Mouse (Mus musculus): ENCODE data around the gene Ldha. TPM values are rescaled to one million over a fixed set of nuclear protein-coding genes. Genes with fewer than 3 reads are reported as not detected.

The Ldha gene
- polyA plus RNA-seq, 1 experiment from 2014 or later = 1,620 TPM

DNA sequence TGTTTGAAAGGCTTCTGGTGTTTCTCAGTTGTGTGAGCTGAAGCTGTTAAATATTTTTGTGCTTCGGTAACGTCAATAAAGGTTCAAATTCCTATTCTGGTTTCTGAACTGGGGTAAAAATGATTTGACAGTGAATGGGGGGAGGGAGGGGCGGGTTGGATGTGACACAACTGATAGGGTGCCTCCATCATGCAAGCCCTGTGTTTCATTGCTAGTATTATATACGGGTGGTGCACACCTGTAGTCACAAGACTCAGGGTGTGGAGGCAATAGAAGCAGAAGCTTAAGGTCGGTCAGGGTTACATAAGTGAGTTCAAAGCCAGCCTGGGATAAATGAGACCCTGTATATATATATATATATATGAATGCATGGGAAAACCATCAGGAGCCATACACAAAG is 1.4 kb upstream of the Ldha start:
- no peak overlapping the region for H3K4me3 ChIP-seq (replicated peaks)
- peak overlapping the region; percentile 87 for H3K27ac ChIP-seq
- peaks cover 8% of the 10 kb centered on the region; the same call in 1 of the 2 replicates for H3K27me3 ChIP-seq
- H3K9me3 ChIP-seq (replicated peaks) = no peaks in the 10 kb centered on the region
- H3K4me1 ChIP-seq = peaks cover 49% of the 10 kb centered on the region
- H3K4me2 ChIP-seq = no peak overlapping the region
- H3K9ac ChIP-seq = no peak overlapping the region
- WGBS = 86% methylated on average over 5 of the region's 5 CpGs
- ATAC-seq (replicated peaks; ENCODE audit: low FRiP score) = no peak
- no peaks in the 10 kb centered on the region for H3K36me3 ChIP-seq

DNA sequence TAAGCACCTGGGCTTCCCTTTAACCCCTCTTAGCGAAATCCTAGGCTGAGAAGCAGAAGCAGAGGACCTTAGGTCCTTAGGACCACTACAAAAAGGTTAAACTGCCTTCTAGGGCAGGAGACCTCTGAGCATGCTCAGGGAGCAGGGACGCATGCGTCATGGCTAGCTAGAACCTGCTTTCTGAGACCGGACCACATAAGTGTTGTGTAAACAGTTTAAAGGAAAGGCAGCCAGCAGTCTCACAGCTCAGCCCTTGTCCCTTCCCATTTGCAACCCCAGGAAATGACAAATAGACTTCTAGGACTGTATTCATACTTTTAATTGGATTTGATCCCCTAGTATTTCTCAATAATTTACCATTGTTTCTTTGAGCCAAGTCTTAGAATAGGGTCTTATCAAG is 949 bp upstream of the Ldha start:
- Histone ChIP-seq H3K27me3 (peaks cover 8% of the 10 kb centered on the region; the same call in 1 of the 2 replicates), H3K9ac (no peak overlapping the region), H3K4me1 (peaks cover 50% of the 10 kb centered on the region), H3K36me3 (no peaks in the 10 kb centered on the region), H3K4me2 (no peak overlapping the region), H3K4me3 (replicated peaks) (no peak overlapping the region), H3K9me3 (replicated peaks) (no peaks in the 10 kb centered on the region), H3K27ac (peak overlapping the region; percentile 87; the same call in 1 of the 2 replicates)
- WGBS = 67% methylated on average over 4 of the region's 4 CpGs
- no peak for ATAC-seq (replicated peaks; ENCODE audit: low FRiP score)

DNA sequence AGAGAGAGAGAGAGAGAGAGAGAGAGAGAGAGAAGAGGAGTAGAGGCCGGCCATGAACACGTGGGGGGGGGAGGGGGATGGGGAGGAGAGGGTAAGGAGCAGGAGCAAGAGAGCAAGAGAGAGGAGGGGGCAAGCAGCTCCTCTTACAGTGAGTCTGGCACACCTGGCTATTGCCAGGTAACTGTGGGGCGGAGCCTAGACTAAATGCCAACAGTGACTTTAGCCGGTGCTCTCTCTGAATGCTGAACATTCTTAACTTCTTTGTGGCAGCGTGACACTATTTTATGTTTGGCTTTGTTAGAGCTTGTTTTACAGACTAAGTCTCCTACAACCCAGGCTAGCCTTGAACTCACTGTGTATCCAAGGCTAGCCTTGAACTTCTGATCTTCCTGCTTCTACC is 1.0 kb downstream of the Ldha start:
- peaks cover 2% of the 10 kb centered on the region; the same call in 1 of the 2 replicates for H3K36me3 ChIP-seq
- H3K4me1 ChIP-seq = peaks cover 51% of the 10 kb centered on the region

DNA sequence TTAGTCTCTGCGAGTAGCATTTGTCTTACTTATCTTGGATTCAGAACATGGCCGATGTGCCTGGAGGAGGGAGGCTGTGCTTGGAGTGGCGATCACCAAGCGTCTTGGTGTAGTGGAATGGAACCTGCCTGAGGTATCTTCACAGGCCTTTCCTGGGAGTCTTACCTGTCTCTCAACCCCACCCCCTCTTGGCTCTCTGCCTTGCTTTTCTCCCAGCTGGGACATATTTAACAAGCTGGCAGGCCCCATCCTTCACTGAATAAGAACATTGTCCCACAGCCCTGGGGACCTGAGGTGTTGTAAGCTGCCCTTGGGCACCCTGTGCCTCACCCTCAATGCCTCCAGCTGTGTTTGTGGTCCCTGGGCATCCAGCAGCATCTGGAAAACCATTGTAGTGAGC is 2.3 kb downstream of the Ldha start:
- H3K9me3 ChIP-seq (replicated peaks) = no peaks in the 10 kb centered on the region
- no peak overlapping the region for H3K9ac ChIP-seq
- H3K36me3 ChIP-seq = peaks cover 14% of the 10 kb centered on the region
- no peak overlapping the region for H3K27ac ChIP-seq
- 83% methylated on average over 4 of the region's 4 CpGs for WGBS
- H3K4me2 ChIP-seq = no peak overlapping the region
- no peak overlapping the region for H3K4me3 ChIP-seq (replicated peaks)
- ATAC-seq (replicated peaks; ENCODE audit: low FRiP score) = no peak
- peaks cover 43% of the 10 kb centered on the region for H3K4me1 ChIP-seq
- H3K27me3 ChIP-seq = peaks cover 8% of the 10 kb centered on the region; the same call in 1 of the 2 replicates

More for the DNA sequence above, 1.0 kb downstream of the Ldha start:
- Histone ChIP-seq H3K9me3 (replicated peaks) (no peaks in the 10 kb centered on the region), H3K27ac (no peak overlapping the region), H3K4me2 (no peak overlapping the region), H3K27me3 (peaks cover 8% of the 10 kb centered on the region; the same call in 1 of the 2 replicates), H3K9ac (no peak overlapping the region), H3K4me3 (replicated peaks) (no peak overlapping the region)
- WGBS = 43% methylated on average over 5 of the region's 5 CpGs
- no peak for ATAC-seq (replicated peaks; ENCODE audit: low FRiP score)

DNA sequence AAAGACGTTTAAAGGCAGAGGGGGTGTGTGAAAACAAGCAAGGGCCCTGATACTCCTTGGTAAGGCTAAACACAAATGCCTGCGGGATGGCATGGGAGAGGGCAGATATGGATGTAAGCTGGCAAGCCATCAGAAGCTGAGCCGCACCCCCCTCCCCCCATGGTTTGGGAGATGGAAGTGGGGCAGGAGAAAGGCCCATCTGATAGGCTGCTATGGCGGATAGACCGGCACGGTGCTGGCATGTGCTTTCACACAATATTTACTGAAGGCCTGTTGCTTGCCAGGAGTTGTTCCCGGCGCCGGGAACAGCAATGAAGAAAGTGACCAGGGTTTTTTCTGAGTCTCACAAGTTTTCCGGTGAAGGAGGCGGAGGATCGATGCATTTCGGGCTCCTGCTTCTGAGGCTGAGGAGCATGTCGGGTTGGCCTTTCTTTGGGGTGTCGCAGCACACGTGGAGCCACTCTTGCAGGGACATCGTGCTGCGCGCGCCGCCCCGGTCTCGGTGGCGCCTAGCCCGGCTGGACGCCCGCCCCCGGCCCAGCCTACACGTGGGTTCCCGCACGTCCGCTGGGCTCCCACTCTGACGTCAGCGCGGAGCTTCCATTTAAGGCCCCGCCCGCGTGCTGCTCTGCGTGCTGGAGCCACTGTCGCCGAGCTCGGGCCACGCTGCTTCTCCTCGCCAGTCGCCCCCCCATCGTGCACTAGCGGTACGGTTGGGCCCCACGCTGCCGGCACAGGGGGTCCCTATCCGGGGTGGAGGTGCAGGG is 4.1 kb downstream of the Ldha start:
- Histone ChIP-seq H3K4me1 (peaks cover 25% of the 10 kb centered on the region), H3K27me3 (peaks cover 8% of the 10 kb centered on the region; the same call in 1 of the 2 replicates), H3K4me3 (replicated peaks) (peak overlapping the region; percentile 75), H3K9me3 (replicated peaks) (no peaks in the 10 kb centered on the region), H3K36me3 (peaks cover 32% of the 10 kb centered on the region), H3K27ac (peak overlapping the region; percentile 94), H3K9ac (peak overlapping the region; percentile 87), H3K4me2 (peak overlapping the region; percentile 79)
- ATAC-seq (replicated peaks; ENCODE audit: low FRiP score) = peak; percentile 93
- under 1% methylated on average over 51 of the region's 51 CpGs for WGBS

DNA sequence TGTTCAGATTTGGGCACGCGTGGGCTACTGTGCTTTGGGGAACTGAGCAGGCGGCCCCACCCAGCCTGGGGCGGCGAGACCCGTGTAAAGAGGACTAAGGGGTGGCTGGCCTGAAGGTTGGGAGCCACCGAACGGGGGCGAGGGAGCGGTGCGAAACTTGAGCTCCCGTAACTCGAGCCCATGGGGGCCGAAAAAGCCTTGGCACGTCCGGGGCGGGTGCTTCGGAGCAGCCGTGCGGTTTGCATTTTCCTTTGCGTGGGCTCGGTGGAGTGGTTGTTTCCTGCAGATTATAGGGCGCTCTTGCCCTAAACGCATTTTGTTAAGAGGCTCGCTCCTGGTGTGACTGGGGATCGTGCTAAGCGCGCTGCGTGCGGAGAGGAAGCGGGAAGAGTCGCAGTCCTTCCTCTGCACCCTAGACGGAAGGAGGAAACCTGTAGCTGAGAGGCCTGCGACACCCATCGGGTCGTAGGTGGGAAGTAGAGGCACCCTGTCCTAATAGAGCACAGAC is 4.8 kb downstream of the Ldha start:
- ATAC-seq (replicated peaks; ENCODE audit: low FRiP score) = no peak; the same call in none of the 2 replicates
- Histone ChIP-seq H3K27me3 (0 out of 2 replicates have a peak, but pooled peaks cover 3% of the 10 kb centered on the region), H3K4me2 (peak overlapping the region; percentile 79), H3K27ac (peak overlapping the region; percentile 94), H3K36me3 (peaks cover 39% of the 10 kb centered on the region), H3K4me1 (peaks cover 25% of the 10 kb centered on the region), H3K9me3 (replicated peaks) (no peaks in the 10 kb centered on the region), H3K4me3 (replicated peaks) (peak overlapping the region; percentile 75), H3K9ac (peak overlapping the region; percentile 87)
- under 1% methylated on average over 36 of the region's 36 CpGs for WGBS

- H3K4me3 ChIP-seq (replicated peaks) = peak overlapping the region; percentile 75
- H3K4me2 ChIP-seq = peak overlapping the region; percentile 79
- H3K27me3 ChIP-seq = 0 out of 2 replicates have a peak, but pooled peaks cover 3% of the 10 kb centered on the region
- H3K9ac ChIP-seq = peak overlapping the region; percentile 87
- peaks cover 45% of the 10 kb centered on the region for H3K36me3 ChIP-seq
- H3K27ac ChIP-seq = peak overlapping the region; percentile 94
- no peaks in the 10 kb centered on the region for H3K9me3 ChIP-seq (replicated peaks)
- peak; percentile 31 for ATAC-seq (replicated peaks; ENCODE audit: low FRiP score)
- H3K4me1 ChIP-seq = peaks cover 20% of the 10 kb centered on the region
- WGBS = under 1% methylated on average over 28 of the region's 28 CpGs
These were observed 5.4 kb downstream of the Ldha start for GRCm38 (mm10) chr7:46846486-46847244.

DNA sequence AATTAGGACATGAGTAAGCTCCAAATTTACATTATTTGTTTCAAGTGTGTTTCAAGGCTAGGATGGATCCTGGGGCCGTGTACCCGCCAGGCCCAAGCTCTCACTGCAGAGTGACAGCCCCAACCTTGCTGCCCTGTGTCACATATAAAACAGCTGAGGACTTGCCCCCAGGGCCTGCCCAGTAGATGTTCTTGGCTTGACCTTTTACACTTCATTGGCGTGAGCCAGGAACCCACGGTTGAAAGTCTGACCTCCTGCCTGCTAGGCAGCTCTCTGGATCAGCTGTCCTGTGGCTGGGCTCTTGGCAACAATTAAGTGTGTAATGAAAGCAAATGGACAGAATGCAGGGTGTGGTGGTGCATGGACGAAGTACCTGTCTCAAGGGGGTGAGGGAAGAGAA is 8.0 kb downstream of the Ldha start:
- 73% methylated on average over 5 of the region's 5 CpGs for WGBS
- no peak overlapping the region for H3K9ac ChIP-seq
- H3K4me3 ChIP-seq (replicated peaks) = no peak overlapping the region
- peaks cover 20% of the 10 kb centered on the region for H3K4me1 ChIP-seq
- no peak overlapping the region for H3K4me2 ChIP-seq
- no peaks in the 10 kb centered on the region for H3K27me3 ChIP-seq
- peaks cover 71% of the 10 kb centered on the region for H3K36me3 ChIP-seq
- no peak for ATAC-seq (replicated peaks; ENCODE audit: low FRiP score)
- H3K27ac ChIP-seq = no peak overlapping the region
- no peaks in the 10 kb centered on the region for H3K9me3 ChIP-seq (replicated peaks)

DNA sequence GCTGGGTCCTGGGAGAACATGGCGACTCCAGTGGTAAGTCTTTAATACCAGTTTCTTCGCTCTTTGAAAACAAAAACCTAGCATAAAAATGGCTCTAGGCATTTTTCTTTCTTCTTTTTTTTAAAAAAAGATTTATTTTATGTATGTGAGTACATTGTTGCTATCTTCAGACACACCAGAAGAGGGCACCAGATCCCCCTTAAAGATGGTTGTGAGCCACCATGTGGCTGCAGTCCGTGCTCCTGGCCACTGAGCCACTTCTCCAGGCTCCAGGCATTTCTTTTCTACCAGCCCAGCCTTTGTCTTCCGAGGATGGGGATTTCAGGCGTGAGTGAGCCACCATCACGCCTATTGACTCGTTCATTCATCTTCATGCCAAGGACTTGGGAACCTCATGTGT is 9.8 kb downstream of the Ldha start:
- Histone ChIP-seq H3K4me1 (peaks cover 12% of the 10 kb centered on the region), H3K4me2 (no peak overlapping the region), H3K27ac (no peak overlapping the region), H3K36me3 (peaks cover 88% of the 10 kb centered on the region), H3K9me3 (replicated peaks) (no peaks in the 10 kb centered on the region), H3K9ac (no peak overlapping the region), H3K4me3 (replicated peaks) (no peak overlapping the region), H3K27me3 (no peaks in the 10 kb centered on the region)
- WGBS = 86% methylated on average over 7 of the region's 7 CpGs
- ATAC-seq (replicated peaks; ENCODE audit: low FRiP score) = no peak

DNA sequence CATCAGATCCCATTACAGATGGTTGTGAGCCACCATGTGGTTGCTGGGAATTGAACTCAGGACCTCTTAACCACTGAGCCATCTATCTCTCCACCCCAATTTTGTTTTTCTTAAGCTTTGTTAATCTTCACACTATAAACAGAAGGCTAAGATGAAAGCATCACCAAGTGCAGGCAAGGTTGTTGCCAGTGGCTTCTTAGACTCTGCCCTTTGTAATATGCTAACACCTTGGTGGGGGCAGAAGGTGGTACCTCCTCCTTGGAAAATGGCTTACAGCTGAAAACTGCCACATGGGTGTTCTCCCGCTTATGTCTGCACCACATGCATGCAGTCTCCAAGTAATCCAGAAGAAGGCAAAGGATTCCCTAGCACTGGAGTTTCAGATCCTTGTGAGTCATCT is 11.4 kb downstream of the Ldha start:
- peaks cover 2% of the 10 kb centered on the region; the same call in 1 of the 2 replicates for H3K4me1 ChIP-seq
- no peak overlapping the region for H3K9ac ChIP-seq
- H3K9me3 ChIP-seq (replicated peaks) = no peaks in the 10 kb centered on the region
- no peak for ATAC-seq (replicated peaks; ENCODE audit: low FRiP score)
- no peak overlapping the region for H3K4me3 ChIP-seq (replicated peaks)
- no peak overlapping the region for H3K4me2 ChIP-seq
- H3K27ac ChIP-seq = no peak overlapping the region
- no peaks in the 10 kb centered on the region for H3K27me3 ChIP-seq
- H3K36me3 ChIP-seq = peaks cover 89% of the 10 kb centered on the region
- 93% methylated on average over 1 of the region's 1 CpGs for WGBS

- WGBS = 90% methylated on average over 9 of the region's 9 CpGs
- H3K4me2 ChIP-seq = no peak overlapping the region
- H3K9me3 ChIP-seq (replicated peaks) = no peaks in the 10 kb centered on the region
- H3K27me3 ChIP-seq = no peaks in the 10 kb centered on the region
- peaks cover 83% of the 10 kb centered on the region for H3K36me3 ChIP-seq
- no peak overlapping the region for H3K4me3 ChIP-seq (replicated peaks)
- ATAC-seq (replicated peaks; ENCODE audit: low FRiP score) = no peak
- H3K9ac ChIP-seq = no peak overlapping the region
- H3K4me1 ChIP-seq = no peaks in the 10 kb centered on the region
- no peak overlapping the region for H3K27ac ChIP-seq
These were observed 12.1 kb downstream of the Ldha start for GRCm38 (mm10) chr7:46853365-46853764.

All from kidney, embryonic 15.5 days (tissue).